20 mouse cellular contexts compared by ENCODE assay signal in genomic region chr7:4273874-4274273, GRCm38 (mm10). TPM values are rescaled to one million over a fixed set of nuclear protein-coding genes. Genes with fewer than 3 reads are reported as not detected.
DNase-seq lines count a peak whose midpoint lies in the region; ATAC-seq and TF ChIP-seq lines count a peak whose summit lies in the region.
"Not testable (repeated sequence)": the region's sequence is repeated elsewhere in the genome, so short reads cannot be mapped to it uniquely, and the experiment has no call there.
"Had no signal": no experiment of that assay in that cellular context is flagged by ENCODE, and none has a peak within 500 bp of the region (broad histone marks: within the 10 kb centered on the region; RNA-seq: fewer than 3 reads in every experiment).

No protein-coding gene starts in this region.

- not testable (repeated sequence) for H3K9me3 ChIP-seq in G1E (replicated peaks)

- not testable (repeated sequence) for H3K27ac ChIP-seq in kidney, adult 2 months (ENCODE audit: insufficient read depth, low read depth, low read length)

- not testable (repeated sequence) for DNase-seq in G1E (ENCODE audit: low spot score)
- DNase-seq in heart, adult 8-10 months (ENCODE audit: low spot score) = peak; percentile 7
- DNase-seq in kidney, adult 2 months = peak; percentile 3
- peak; percentile 26 to 34 for DNase-seq in lung, adult 18-20 months
- DNase-seq in lung, postnatal 4 days = peak; percentile 28 to 29
- peak; percentile 20 to 64 for DNase-seq in spleen, postnatal 4 days (ENCODE audit: low spot score in 2 of 2)

- peak; percentile 54; the same call in 1 of the 2 replicates for ATAC-seq in G1E (ENCODE audit: extremely low read depth, insufficient number of reproducible peaks, low FRiP score, poor library complexity, severe bottlenecking)
- peak; percentile 73 for ATAC-seq in common myeloid progenitor, adult 5-6 weeks (replicated peaks; ENCODE audit: low read depth, poor library complexity, severe bottlenecking)
- peak; percentile 70 for ATAC-seq in neutrophil, adult 5-6 weeks (ENCODE audit: extremely low read depth, insufficient number of reproducible peaks, low FRiP score, poor library complexity, severe bottlenecking)

- not testable (repeated sequence) for TF ChIP-seq CTCF in G1E (IDR thresholded peaks at IDR 0.05; ENCODE audit: low read depth, low read length); kidney, adult 2 months (conservative IDR thresholded peaks at IDR 0.05; ENCODE audit: insufficient read depth, insufficient read length, low read depth, low read length)

- H3K27me3 ChIP-seq in G1E (ENCODE audit: insufficient read depth, low read length); kidney, adult 2 months (replicated peaks; ENCODE audit: control insufficient read depth, insufficient read depth, low read length): not testable (repeated sequence)

- H3K4me3 ChIP-seq in G1E (ENCODE audit: low read depth, low read length); kidney, adult 2 months (ENCODE audit: insufficient read depth, low read depth, low read length): not testable (repeated sequence)

- 53% methylated on average over 2 of the region's 2 CpGs for WGBS in kidney, adult 2 months

- not testable (repeated sequence) for H3K36me3 ChIP-seq in G1E (replicated peaks); kidney, adult 2 months (ENCODE audit: control insufficient read depth, insufficient read depth, low read length)

- not testable (repeated sequence) for TF ChIP-seq POLR2A in kidney, adult 2 months (IDR thresholded peaks at IDR 0.05; ENCODE audit: low read depth, low read length)

- not testable (repeated sequence) for H3K4me1 ChIP-seq in G1E (ENCODE audit: insufficient read depth, low read depth, low read length); kidney, adult 2 months (ENCODE audit: control insufficient read depth, insufficient read depth, low read length)

RNA-seq across cellular contexts. Expression of gene Lilra5, which starts 36.3 kb away (rescaled TPM):
- total RNA-seq in G1E (2014; fragmentation: Nextera tagmentation) (not detected in 2 replicates), G1E (2017) (not detected in 2 replicates)
- not detected in 2 replicates for polyA plus RNA-seq in G1E (2012)
- total RNA-seq in common myeloid progenitor, adult 5-6 weeks (2017) = not detected in 2 replicates
- total RNA-seq in heart, adult 8-10 months (2022) = 1 to 10 TPM in 2 of 4 experiments, under 1 TPM in 2; 0.82 to 1.4 (median 1.1) TPM
- 1.2 and 1.6 TPM in 2 replicates for polyA plus RNA-seq in kidney, adult 2 months (2012; rRNA removed)
- 0.35 TPM in 1 of 2 replicates, not detected in the other for total RNA-seq in neutrophil, adult 5-6 weeks (2017)
- total RNA-seq: gastrocnemius, postnatal 36 days; layer of hippocampus, postnatal 14 days; left cerebral cortex, postnatal 4 days; megakaryocyte-erythroid progenitor cell, adult 5-6 weeks had no signal
- polyA plus RNA-seq: embryonic facial prominence, embryonic 13.5 days; erythroblast, embryonic 14.5 days; forebrain, embryonic 12.5 days; heart, embryonic 13.5 days; hindbrain, embryonic 15.5 days; lung, embryonic 14.5 days; myocyte; neural tube, embryonic 13.5 days had no signal
